Mouse (Mus musculus): ENCODE measurements around the gene Pgm1. TPM values are rescaled to one million over a fixed set of nuclear protein-coding genes. Genes with fewer than 3 reads are reported as not detected.

Pgm1 gene
- polyA plus RNA-seq, 1 experiment from 2014 or later, result 48.8 TPM

DNA sequence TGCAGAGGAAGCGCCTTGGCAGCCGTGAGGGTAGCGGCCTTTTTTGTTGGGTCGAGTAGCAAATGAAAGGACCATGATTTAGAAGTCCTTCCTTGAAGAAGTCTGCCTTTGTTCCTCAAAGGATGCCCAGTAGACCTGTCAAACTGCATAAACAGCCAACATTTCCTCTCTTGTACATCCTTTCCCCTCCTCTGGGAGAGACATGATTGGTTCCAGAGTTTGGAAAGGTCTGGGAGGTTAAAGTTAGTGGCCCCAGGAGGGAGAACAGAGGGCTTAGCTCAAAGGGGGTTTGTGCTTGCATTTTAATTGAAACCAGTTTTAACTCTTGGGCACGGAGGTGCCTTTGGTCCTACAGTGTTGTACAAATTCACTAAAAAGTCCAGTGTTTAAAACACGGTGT lies 37.3 kb downstream of the Pgm1 start:
- peaks cover 10% of the 10 kb centered on the region; the same call in 1 of the 2 replicates for H3K4me1 ChIP-seq
- no peak for ATAC-seq (ENCODE audit: low FRiP score)
- 70% methylated on average over 6 of the region's 6 CpGs for WGBS
- H3K27me3 ChIP-seq, result no peaks in the 10 kb centered on the region
- no peak overlapping the region for H3K4me2 ChIP-seq (replicated peaks)
- no peaks in the 10 kb centered on the region for H3K9me3 ChIP-seq (replicated peaks)
- H3K27ac ChIP-seq, result no peak overlapping the region
- no peak overlapping the region for H3K4me3 ChIP-seq
- peaks cover 5% of the 10 kb centered on the region; the same call in 1 of the 2 replicates for H3K36me3 ChIP-seq
- H3K9ac ChIP-seq, result no peak overlapping the region

DNA sequence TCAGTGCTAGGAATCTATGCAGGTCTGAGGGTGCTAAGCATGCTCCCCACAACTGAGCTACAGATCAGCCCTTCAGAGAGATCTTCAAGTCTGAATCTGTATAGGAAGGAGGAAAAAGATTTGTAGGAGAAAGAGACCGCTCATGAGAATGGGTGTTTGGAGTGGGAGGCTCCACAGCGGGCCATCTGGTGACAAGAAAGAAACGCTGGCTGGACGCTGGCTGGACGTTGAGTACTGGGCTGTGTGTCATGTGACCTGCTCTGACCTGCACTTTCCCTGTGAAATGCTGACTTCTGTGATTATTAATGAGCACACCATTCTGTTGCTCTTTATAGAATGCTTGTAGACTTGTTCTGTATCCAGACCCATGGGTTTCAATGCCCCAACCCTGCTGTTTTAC lies 40.1 kb downstream of the Pgm1 start:
- Histone ChIP-seq H3K27me3 (no peaks in the 10 kb centered on the region), H3K4me2 (replicated peaks) (no peak overlapping the region), H3K36me3 (peaks cover 5% of the 10 kb centered on the region; the same call in 1 of the 2 replicates), H3K27ac (no peak overlapping the region), H3K4me1 (peaks cover 10% of the 10 kb centered on the region; the same call in 1 of the 2 replicates), H3K4me3 (no peak overlapping the region), H3K9me3 (replicated peaks) (no peaks in the 10 kb centered on the region), H3K9ac (no peak overlapping the region)
- ATAC-seq (ENCODE audit: low FRiP score), result no peak
- 17% methylated on average over 5 of the region's 5 CpGs for WGBS

DNA sequence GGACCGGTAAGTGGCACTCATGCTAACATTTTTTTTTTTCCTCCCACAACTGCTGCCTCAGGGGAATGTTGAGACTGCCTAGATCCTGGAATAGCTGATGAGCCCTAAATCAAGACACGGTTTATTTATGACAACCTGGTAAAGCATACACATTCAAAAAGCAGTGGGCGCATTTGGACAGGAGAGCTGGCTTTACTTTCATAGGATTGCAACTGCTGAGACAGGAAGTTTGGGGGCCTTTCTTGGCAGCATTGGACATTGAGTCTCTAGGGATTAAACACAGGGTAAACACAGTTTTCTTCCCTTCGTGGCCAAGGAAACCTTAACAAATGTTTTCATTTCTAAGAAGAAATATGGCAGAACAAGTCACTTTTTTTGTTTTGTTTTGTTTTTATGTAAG lies 40.9 kb downstream of the Pgm1 start:
- Histone ChIP-seq H3K9ac (no peak overlapping the region), H3K4me2 (replicated peaks) (no peak overlapping the region), H3K27ac (no peak overlapping the region; the same call in 1 of the 2 replicates), H3K9me3 (replicated peaks) (no peaks in the 10 kb centered on the region), H3K4me1 (peaks cover 10% of the 10 kb centered on the region; the same call in 1 of the 2 replicates), H3K27me3 (no peaks in the 10 kb centered on the region), H3K36me3 (peaks cover 3% of the 10 kb centered on the region; the same call in 1 of the 2 replicates), H3K4me3 (no peak overlapping the region)
- 61% methylated on average over 4 of the region's 4 CpGs for WGBS
- no peak for ATAC-seq (ENCODE audit: low FRiP score)

DNA sequence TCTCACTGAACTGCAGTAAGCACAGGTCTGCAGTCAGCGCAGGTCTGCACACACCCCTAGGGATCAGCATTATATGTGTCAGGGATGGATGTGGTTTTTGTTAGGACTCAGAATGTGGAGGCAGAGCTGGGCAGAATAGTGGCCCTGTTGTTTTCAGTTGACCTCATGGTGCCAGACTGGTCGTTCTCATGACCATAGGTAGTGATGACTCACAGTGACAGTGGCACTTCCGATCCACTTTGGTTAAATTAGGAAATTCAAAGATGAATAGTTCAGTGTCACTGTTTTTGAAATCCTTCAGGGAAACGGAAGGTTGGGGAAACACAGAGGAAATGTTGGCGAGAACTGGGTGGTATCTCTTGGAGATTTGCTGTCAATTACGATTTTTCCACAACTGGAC lies 43.7 kb downstream of the Pgm1 start:
- Histone ChIP-seq H3K4me3 (no peak overlapping the region), H3K27me3 (no peaks in the 10 kb centered on the region), H3K27ac (no peak overlapping the region), H3K9ac (no peak overlapping the region), H3K9me3 (replicated peaks) (no peaks in the 10 kb centered on the region), H3K36me3 (no peaks in the 10 kb centered on the region), H3K4me1 (peaks cover 10% of the 10 kb centered on the region; the same call in 1 of the 2 replicates), H3K4me2 (replicated peaks) (no peak overlapping the region)
- WGBS, result 86% methylated on average over 6 of the region's 6 CpGs
- ATAC-seq (ENCODE audit: low FRiP score), result no peak

DNA sequence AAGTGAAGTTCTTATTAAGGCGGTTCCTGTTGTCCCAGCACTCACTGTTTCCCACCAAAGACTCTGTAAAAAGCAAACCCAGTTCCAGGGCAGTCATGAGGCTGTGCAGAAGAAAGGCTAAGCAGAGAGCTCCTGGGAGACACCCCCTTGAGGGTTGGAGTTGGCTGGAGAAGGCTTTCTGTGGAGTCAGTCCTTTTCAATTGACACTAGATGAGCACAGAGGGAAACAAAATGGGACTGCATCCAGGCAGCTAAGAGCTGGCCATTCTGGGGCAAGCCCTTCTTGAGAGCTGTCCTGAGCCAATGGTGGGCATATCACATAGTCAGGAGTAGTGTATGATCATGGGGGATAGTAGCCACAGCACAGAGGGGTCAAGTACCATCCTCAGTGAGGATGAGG lies 44.7 kb downstream of the Pgm1 start:
- Histone ChIP-seq H3K27me3 (no peaks in the 10 kb centered on the region), H3K4me1 (peaks cover 10% of the 10 kb centered on the region; the same call in 1 of the 2 replicates), H3K36me3 (no peaks in the 10 kb centered on the region), H3K4me3 (no peak overlapping the region), H3K4me2 (replicated peaks) (no peak overlapping the region), H3K9me3 (replicated peaks) (no peaks in the 10 kb centered on the region), H3K27ac (no peak overlapping the region), H3K9ac (no peak overlapping the region)
- ATAC-seq (ENCODE audit: low FRiP score), result no peak
- 97% methylated on average over 1 of the region's 1 CpGs for WGBS

DNA sequence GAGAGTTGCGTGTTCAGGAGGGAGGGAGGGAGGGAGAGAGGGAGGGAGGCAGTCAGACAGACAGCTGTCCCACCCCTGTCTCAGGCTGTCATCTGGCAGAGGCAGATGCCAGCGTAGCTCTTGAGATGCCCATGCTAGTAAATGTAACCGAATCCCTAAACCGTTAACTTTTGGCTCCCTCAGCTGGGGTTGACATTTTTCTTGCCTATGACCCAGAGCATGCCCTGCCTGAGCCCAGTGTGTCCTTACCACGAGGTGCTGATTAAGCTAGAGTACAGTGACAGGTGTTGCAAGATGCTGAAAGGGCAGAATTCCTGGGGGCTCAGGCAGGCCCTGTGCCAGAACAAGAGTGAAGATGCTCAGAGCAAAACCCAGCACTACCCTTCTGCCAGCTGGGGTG lies 45.2 kb downstream of the Pgm1 start:
- Histone ChIP-seq H3K4me1 (peaks cover 5% of the 10 kb centered on the region; the same call in 1 of the 2 replicates), H3K27me3 (no peaks in the 10 kb centered on the region), H3K27ac (no peak overlapping the region), H3K4me2 (replicated peaks) (no peak overlapping the region), H3K9ac (no peak overlapping the region), H3K36me3 (no peaks in the 10 kb centered on the region), H3K4me3 (no peak overlapping the region), H3K9me3 (replicated peaks) (no peaks in the 10 kb centered on the region)
- no peak for ATAC-seq (ENCODE audit: low FRiP score)
- WGBS, result 66% methylated on average over 5 of the region's 5 CpGs

DNA sequence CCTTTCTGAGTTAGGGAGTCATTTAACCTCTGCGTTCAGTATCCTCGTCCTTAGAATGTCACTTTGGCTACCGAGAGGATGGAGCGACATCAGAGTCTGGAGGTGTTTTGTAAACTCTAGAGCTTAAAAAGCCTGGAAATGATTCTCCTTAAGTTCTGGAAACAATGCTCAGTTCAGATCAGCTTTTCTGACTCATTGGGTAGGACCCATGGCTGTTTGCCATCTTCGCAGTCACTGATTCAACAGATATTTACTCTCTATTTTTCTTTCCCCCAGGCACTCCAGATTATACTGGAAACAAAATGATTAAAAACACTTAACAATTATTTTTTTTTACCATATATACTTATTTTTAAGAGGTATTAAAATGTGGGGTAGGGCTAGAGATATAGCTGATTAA lies 50.1 kb downstream of the Pgm1 start:
- Histone ChIP-seq H3K4me3 (no peak overlapping the region), H3K27ac (no peak overlapping the region), H3K36me3 (no peaks in the 10 kb centered on the region), H3K9me3 (replicated peaks) (no peaks in the 10 kb centered on the region), H3K27me3 (no peaks in the 10 kb centered on the region), H3K9ac (no peak overlapping the region), H3K4me1 (no peaks in the 10 kb centered on the region), H3K4me2 (replicated peaks) (no peak overlapping the region)
- no peak for ATAC-seq (ENCODE audit: low FRiP score)
- WGBS, result 94% methylated on average over 5 of the region's 5 CpGs

DNA sequence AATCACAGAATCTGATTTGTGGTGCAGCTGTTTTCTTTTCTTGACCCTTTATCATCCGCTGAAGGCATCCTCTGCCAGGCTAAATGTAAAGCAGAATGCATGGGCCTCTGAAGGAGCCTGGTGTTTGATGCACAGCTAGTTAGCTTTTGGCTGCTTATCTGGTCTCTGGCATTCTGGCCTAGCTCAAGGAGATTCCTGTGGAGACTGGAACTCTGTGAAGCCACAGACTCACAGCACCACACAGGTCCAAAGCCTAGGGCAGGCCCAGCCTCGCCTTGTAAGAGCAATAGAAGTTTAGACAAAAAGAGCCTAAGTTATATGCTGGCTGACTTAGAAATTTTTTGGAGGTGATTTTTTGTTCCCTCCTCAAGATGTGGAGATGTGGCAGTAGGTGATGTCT lies 52.0 kb downstream of the Pgm1 start:
- WGBS, result 79% methylated on average over 2 of the region's 2 CpGs
- no peak overlapping the region for H3K9ac ChIP-seq
- H3K9me3 ChIP-seq (replicated peaks), result no peaks in the 10 kb centered on the region
- ATAC-seq (ENCODE audit: low FRiP score), result no peak
- no peaks in the 10 kb centered on the region for H3K36me3 ChIP-seq
- no peak overlapping the region for H3K4me2 ChIP-seq (replicated peaks)
- no peaks in the 10 kb centered on the region for H3K27me3 ChIP-seq
- H3K27ac ChIP-seq, result no peak overlapping the region
- H3K4me3 ChIP-seq, result no peak overlapping the region
- H3K4me1 ChIP-seq, result no peaks in the 10 kb centered on the region

DNA sequence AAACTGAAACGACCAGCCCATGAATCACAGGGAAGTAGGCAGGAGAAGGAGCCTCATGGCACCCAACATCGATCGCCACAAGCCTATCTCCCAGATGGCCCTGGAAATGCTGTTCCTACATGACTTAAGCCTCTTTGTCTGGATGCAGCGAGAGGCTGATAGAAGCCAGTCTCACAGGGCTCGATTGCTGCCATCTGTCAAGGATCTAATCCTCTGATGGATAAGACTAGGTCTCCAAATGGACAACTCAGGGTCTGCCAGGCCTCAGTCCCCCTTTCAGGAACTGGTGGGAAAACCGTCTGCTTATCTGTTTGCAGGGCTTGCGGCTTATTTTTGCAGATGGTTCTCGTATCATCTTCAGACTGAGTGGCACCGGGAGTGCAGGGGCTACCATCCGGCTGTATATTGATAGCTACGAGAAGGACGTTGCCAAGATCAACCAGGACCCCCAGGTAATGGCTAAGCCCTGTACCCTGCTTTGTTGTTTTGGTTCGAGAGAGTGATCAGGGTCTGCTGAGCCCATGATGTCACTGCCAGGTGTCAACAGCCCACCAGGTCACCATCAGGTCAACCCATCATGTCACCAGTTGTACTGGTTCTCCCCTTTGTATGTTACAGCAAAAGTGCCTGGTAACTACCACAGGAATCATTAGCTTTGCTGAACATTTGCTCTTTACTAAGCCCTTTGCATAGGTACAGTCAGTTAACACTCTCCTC lies 54.6 kb downstream of the Pgm1 start:
- 83% methylated on average over 13 of the region's 13 CpGs for WGBS
- ATAC-seq (ENCODE audit: low FRiP score), result no peak
- no peak overlapping the region for H3K9ac ChIP-seq
- H3K9me3 ChIP-seq (replicated peaks), result no peaks in the 10 kb centered on the region
- H3K4me1 ChIP-seq, result no peaks in the 10 kb centered on the region
- H3K27ac ChIP-seq, result no peak overlapping the region
- no peaks in the 10 kb centered on the region for H3K36me3 ChIP-seq
- H3K4me3 ChIP-seq, result no peak overlapping the region
- H3K27me3 ChIP-seq, result no peaks in the 10 kb centered on the region
- no peak overlapping the region for H3K4me2 ChIP-seq (replicated peaks)

DNA sequence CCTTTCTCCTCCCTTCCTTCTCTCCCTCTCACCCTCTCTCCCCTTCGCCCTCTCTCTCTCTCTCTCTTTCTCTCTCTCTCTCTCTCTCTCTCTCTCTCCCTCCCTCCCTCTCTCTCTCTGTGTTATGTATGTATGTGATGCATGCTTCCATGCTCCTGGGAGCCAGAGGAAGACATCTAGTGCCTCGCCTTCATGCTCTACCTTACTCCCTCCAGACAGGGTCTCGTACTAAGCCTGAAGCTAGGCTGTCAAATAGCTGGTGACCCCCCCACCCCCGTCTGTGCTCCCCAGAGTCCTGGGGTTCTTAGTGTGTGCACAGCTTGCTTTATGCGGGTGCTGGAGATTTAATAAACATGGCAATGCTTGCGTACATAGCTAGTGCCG lies 55.1 kb downstream of the Pgm1 start:
- no peaks in the 10 kb centered on the region for H3K4me1 ChIP-seq
- no peak for ATAC-seq (ENCODE audit: low FRiP score)
- no peak overlapping the region for H3K4me3 ChIP-seq
- H3K27me3 ChIP-seq, result no peaks in the 10 kb centered on the region
- H3K9ac ChIP-seq, result no peak overlapping the region
- WGBS, result 75% methylated on average over 7 of the region's 7 CpGs
- no peak overlapping the region for H3K4me2 ChIP-seq (replicated peaks)
- no peaks in the 10 kb centered on the region for H3K9me3 ChIP-seq (replicated peaks)
- H3K27ac ChIP-seq, result no peak overlapping the region
- H3K36me3 ChIP-seq, result no peaks in the 10 kb centered on the region

DNA sequence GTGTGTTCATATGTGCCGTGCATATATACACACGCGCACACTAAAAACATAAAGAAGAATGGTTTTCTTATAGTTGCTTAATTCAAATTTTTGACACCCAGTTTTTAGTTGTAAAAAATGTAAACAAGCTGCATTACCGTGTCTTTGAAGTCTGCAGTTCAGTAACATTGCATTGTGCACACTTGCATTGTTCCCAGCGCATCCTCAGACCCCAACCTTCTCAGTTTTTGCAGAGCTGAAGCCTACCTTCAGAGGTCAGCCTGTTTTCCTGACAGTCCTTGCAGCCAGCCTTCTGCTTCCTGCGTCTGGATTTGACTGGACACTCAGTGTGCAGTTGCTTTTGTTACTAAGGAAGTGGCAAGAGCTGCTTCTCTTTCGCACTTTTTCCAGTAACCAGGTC lies 55.9 kb downstream of the Pgm1 start:
- Histone ChIP-seq H3K36me3 (no peaks in the 10 kb centered on the region), H3K4me2 (replicated peaks) (no peak overlapping the region), H3K27ac (no peak overlapping the region), H3K27me3 (no peaks in the 10 kb centered on the region), H3K9ac (no peak overlapping the region), H3K9me3 (replicated peaks) (no peaks in the 10 kb centered on the region), H3K4me3 (no peak overlapping the region), H3K4me1 (no peaks in the 10 kb centered on the region)
- 86% methylated on average over 7 of the region's 7 CpGs for WGBS
- no peak for ATAC-seq (ENCODE audit: low FRiP score)

DNA sequence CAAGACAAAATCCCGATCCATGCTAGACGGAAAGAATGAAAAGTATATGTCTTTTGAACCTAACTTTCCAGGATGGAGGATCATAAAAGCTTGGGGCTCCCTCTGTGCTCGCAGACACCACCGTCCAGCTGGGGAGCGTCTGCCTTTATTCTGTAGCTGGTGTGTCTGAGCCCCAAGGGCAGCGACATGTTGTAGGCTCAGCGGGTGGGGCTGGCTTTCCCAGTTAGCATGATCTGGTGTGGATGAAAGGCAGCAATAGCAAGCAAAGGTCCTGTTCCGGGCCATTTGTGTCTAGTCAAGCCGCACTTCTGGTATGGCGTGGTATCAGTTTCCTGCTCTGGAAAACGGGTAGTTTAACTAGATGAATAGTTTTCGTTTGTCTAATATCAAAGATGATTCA lies 56.4 kb downstream of the Pgm1 start:
- no peak for ATAC-seq (ENCODE audit: low FRiP score)
- H3K4me3 ChIP-seq, result no peak overlapping the region
- 83% methylated on average over 12 of the region's 12 CpGs for WGBS

DNA sequence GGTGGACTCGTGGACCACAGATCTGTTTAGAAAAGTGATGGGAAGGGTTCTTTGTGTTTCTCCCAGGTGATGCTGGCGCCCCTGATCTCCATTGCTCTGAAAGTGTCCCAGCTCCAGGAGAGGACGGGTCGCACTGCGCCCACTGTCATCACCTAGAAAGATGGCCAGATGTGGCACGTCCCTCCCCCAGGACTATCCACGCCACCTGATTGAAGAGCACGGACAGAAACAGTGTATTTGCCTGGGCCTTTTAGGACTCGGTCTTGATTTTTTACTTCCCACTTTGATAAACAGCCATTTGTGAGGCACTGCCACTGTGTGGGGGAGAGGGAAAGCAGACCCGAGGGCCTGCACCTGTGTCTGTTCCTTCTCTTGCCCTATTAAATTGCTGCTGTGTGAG lies 57.4 kb downstream of the Pgm1 start:
- no peak overlapping the region for H3K9ac ChIP-seq
- H3K36me3 ChIP-seq, result no peaks in the 10 kb centered on the region
- no peak overlapping the region for H3K4me2 ChIP-seq (replicated peaks)
- 88% methylated on average over 10 of the region's 10 CpGs for WGBS
- no peaks in the 10 kb centered on the region for H3K27me3 ChIP-seq
- H3K9me3 ChIP-seq (replicated peaks), result no peaks in the 10 kb centered on the region
- ATAC-seq (ENCODE audit: low FRiP score), result no peak
- H3K4me1 ChIP-seq, result no peaks in the 10 kb centered on the region
- H3K4me3 ChIP-seq, result no peak overlapping the region
- H3K27ac ChIP-seq, result no peak overlapping the region

More for the DNA sequence above, 56.4 kb downstream of the Pgm1 start:
- Histone ChIP-seq H3K9ac (no peak overlapping the region), H3K9me3 (replicated peaks) (no peaks in the 10 kb centered on the region), H3K27ac (no peak overlapping the region), H3K4me2 (replicated peaks) (no peak overlapping the region), H3K27me3 (no peaks in the 10 kb centered on the region), H3K4me1 (no peaks in the 10 kb centered on the region), H3K36me3 (no peaks in the 10 kb centered on the region)

All from hindbrain, embryonic 12.5 days (tissue).